Comparison of ENCODE assay signal across 14 mouse cellular contexts in the genomic region with DNA sequence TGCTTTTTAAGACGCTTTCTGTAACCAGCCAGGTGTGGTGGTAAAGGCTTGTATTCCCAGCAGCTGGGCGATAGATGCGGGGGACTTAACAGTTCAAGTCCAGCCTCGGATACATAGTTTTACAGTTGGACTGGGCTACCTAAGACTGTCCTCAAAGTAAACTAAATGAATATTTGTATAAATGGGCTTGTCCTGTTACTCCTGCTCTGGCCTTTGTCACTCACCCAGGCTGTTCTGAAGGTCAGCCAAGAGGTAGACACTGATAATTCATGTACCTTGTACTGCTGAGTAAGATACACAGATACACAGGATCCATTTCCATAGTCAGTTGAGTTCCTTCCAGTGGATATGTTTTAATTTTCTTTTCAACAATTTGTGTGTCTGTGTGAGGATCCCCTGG. TPM values are rescaled to one million over a fixed set of nuclear protein-coding genes. Genes with fewer than 3 reads are reported as not detected.
"Had no signal": no experiment of that assay in that cellular context is flagged by ENCODE, and none has a peak within 500 bp of the region (broad histone marks: within the 10 kb centered on the region; RNA-seq: fewer than 3 reads in every experiment).

No protein-coding gene starts in this region.

- H3K4me3 ChIP-seq: kidney, embryonic 15.5 days; limb, embryonic 15.5 days; midbrain, embryonic 13.5 days; myocyte; neural tube, embryonic 15.5 days had no signal

- H3K27ac ChIP-seq: kidney, embryonic 15.5 days; limb, embryonic 15.5 days; midbrain, embryonic 13.5 days; neural tube, embryonic 15.5 days had no signal

- H3K4me2 ChIP-seq: kidney, embryonic 15.5 days; limb, embryonic 15.5 days; midbrain, embryonic 13.5 days; neural tube, embryonic 15.5 days had no signal

- H3K36me3 ChIP-seq: kidney, embryonic 15.5 days had no signal

- H3K9me3 ChIP-seq: kidney, embryonic 15.5 days; limb, embryonic 15.5 days; midbrain, embryonic 13.5 days; neural tube, embryonic 15.5 days had no signal

- ATAC-seq: inflammation-experienced regulatory T-cells, adult 6 months; midbrain, embryonic 13.5 days had no signal

- H3K9ac ChIP-seq: kidney, embryonic 15.5 days; limb, embryonic 15.5 days; midbrain, embryonic 13.5 days; neural tube, embryonic 15.5 days had no signal

- H3K27me3 ChIP-seq: kidney, embryonic 15.5 days; limb, embryonic 15.5 days; midbrain, embryonic 13.5 days; neural tube, embryonic 15.5 days had no signal

- DNase-seq: kidney, adult 2 months; kidney, postnatal 25 days; layer of hippocampus, adult 9-11 months; layer of hippocampus, postnatal 36 days; right cerebral cortex, adult 18-20 months; right cerebral cortex, postnatal 25 days; thymus, adult 18-20 months; thymus, postnatal 14 days had no signal

RNA-seq across cellular contexts. Expression of a gene that starts 43.2 kb away (rescaled TPM):
- polyA plus RNA-seq: inflammation-experienced regulatory T-cells, adult 6 months had no signal
